Mouse (Mus musculus): ENCODE measurements around the gene Clic5. TPM values are rescaled to one million over a fixed set of nuclear protein-coding genes. Genes with fewer than 3 reads are reported as not detected.

Gene Clic5
- polyA plus RNA-seq, 1 experiment from 2014 or later = 1.1 TPM

DNA sequence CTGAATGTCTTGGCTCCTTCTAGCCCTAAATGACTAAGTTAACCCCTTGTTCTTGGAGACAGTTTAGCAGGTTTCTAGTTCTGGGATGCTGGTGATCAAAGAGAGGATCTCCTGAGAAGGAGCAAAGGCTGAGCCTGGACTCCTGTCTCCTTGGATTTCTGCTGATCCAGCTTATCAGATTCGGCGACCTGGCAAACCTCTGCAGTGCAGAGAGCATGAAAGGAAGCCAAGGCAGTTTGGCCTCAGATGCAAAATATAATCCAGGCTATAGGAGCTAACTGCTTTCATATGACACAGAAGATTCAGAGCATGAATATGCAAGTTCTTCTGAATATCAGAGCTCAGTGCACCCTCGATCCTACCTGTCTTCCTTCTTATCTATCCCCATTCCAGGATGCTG is 83.0 kb downstream of the Clic5 start:
- no peak for DNase-seq (ENCODE audit: low spot score, missing footprints)
- Histone ChIP-seq H3K36me3 (ENCODE audit: control insufficient read depth, insufficient read depth, low read length) (no peaks in the 10 kb centered on the region), H3K9me3 (ENCODE audit: control insufficient read depth, low read length) (no peaks in the 10 kb centered on the region), H3K4me2 (no peak overlapping the region), H3K27ac (ENCODE audit: low read depth, low read length) (no peak overlapping the region), H3K9ac (ENCODE audit: low read length) (no peak overlapping the region), H3K4me1 (ENCODE audit: control insufficient read depth, insufficient read depth, low read length) (no peaks in the 10 kb centered on the region), H3K4me3 (ENCODE audit: low read depth, low read length) (no peak overlapping the region), H3K27me3 (ENCODE audit: control insufficient read depth, insufficient read depth, low read length) (no peaks in the 10 kb centered on the region)
- WGBS = 87% methylated on average over 3 of the region's 3 CpGs
- no peak for ATAC-seq (ENCODE audit: low FRiP score)

DNA sequence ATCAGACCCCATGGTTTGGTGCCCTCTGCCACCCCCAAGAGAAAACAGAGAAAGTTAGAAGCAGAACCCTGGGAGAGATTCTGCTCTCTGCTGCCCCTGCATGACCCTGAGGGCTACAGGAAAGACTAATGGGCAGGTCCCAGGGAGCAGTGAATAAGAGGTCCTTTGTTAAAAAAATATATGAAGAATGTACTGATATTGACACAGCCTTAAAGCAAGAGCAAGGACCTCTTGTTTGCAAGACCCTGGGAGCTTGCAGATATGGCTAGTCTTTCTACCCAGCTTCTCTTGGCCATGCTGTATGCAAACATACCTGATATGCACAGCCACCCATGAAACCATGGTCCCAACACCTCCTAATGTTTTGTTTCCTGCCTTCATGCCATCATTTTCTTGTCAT is 86.4 kb downstream of the Clic5 start:
- Histone ChIP-seq H3K4me1 (ENCODE audit: control insufficient read depth, insufficient read depth, low read length) (no peaks in the 10 kb centered on the region), H3K4me2 (no peak overlapping the region), H3K4me3 (ENCODE audit: low read depth, low read length) (no peak overlapping the region), H3K36me3 (ENCODE audit: control insufficient read depth, insufficient read depth, low read length) (no peaks in the 10 kb centered on the region), H3K27me3 (ENCODE audit: control insufficient read depth, insufficient read depth, low read length) (no peaks in the 10 kb centered on the region), H3K9ac (ENCODE audit: low read length) (no peak overlapping the region), H3K27ac (ENCODE audit: low read depth, low read length) (no peak overlapping the region), H3K9me3 (ENCODE audit: control insufficient read depth, low read length) (no peaks in the 10 kb centered on the region)
- ATAC-seq (ENCODE audit: low FRiP score) = no peak
- DNase-seq (ENCODE audit: low spot score, missing footprints) = no peak

DNA sequence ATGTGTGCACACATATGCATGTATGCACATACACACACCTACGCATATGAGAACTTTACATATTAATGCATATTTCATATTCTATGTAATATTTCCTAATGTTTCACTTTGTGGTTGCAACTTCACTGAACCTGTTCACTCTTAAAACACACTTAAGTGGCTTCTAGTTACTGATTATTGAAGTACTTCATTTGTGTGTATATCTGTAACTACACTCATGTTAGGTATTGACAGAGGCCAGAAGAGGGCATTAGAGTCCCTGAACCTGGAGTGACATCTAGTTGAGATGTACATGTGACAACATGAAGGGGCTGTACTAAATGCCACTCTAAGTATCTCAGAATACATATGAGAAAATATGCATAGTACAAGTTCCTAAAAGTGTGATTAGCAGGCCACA is 99.9 kb downstream of the Clic5 start:
- Histone ChIP-seq H3K4me2 (no peak overlapping the region), H3K27me3 (ENCODE audit: control insufficient read depth, insufficient read depth, low read length) (no peaks in the 10 kb centered on the region), H3K4me3 (ENCODE audit: low read depth, low read length) (no peak overlapping the region), H3K9me3 (ENCODE audit: control insufficient read depth, low read length) (no peaks in the 10 kb centered on the region), H3K36me3 (ENCODE audit: control insufficient read depth, insufficient read depth, low read length) (no peaks in the 10 kb centered on the region), H3K4me1 (ENCODE audit: control insufficient read depth, insufficient read depth, low read length) (no peaks in the 10 kb centered on the region), H3K27ac (ENCODE audit: low read depth, low read length) (no peak overlapping the region), H3K9ac (ENCODE audit: low read length) (no peak overlapping the region)
- 90% methylated on average over 1 of the region's 1 CpGs for whole genome bisulfite sequencing
- DNase-seq (ENCODE audit: low spot score, missing footprints) (no peak), ATAC-seq (ENCODE audit: low FRiP score) (no peak)

DNA sequence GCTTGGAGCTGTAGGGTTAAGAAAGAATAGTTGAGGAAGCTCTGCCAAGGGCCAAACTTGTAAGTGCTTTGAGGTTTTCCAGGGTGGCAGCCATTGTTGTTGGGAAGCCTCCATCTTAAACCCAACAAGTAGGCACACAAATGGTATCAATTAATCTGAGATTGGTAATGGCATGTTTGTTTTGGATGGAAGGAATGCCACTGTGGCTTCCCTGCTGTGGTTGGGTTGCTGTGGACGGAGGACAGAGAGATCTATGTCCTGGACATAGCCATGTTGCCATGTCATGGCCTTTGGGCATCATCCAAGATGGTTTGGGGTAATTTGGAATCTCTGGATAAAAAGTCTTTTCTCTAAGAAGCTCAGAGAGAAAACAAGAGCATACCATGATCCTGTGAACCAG is 108.8 kb downstream of the Clic5 start:
- Histone ChIP-seq H3K4me3 (ENCODE audit: low read depth, low read length) (no peak overlapping the region), H3K9ac (ENCODE audit: low read length) (no peak overlapping the region), H3K4me2 (no peak overlapping the region), H3K4me1 (ENCODE audit: control insufficient read depth, insufficient read depth, low read length) (no peaks in the 10 kb centered on the region), H3K36me3 (ENCODE audit: control insufficient read depth, insufficient read depth, low read length) (no peaks in the 10 kb centered on the region), H3K27ac (ENCODE audit: low read depth, low read length) (no peak overlapping the region), H3K9me3 (ENCODE audit: control insufficient read depth, low read length) (no peaks in the 10 kb centered on the region), H3K27me3 (ENCODE audit: control insufficient read depth, insufficient read depth, low read length) (no peaks in the 10 kb centered on the region)
- 79% methylated on average over 1 of the region's 1 CpGs for WGBS
- no peak for DNase-seq (ENCODE audit: low spot score, missing footprints)
- ATAC-seq (ENCODE audit: low FRiP score) = no peak

DNA sequence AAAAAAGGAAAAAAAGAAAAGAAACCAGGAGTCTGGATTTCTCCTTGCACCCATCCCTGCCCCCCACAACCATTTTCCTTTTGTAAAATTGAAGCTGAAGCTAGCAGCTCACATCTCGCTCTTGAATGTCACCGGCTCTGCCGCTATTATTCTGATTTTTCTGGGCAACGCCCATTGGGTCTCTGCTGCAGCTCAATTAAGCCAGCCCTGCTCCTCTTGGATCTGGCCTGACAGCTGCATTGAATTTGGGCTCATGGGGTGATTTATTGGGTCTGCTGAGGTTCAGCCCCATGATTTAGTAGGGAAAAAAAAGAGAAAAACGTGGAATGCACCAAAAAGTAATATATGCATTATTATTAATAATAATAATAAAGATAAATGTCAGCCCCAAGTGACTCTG is 111.9 kb downstream of the Clic5 start:
- Histone ChIP-seq H3K4me3 (ENCODE audit: low read depth, low read length) (no peak overlapping the region), H3K9ac (ENCODE audit: low read length) (no peak overlapping the region), H3K36me3 (ENCODE audit: control insufficient read depth, insufficient read depth, low read length) (no peaks in the 10 kb centered on the region), H3K9me3 (ENCODE audit: control insufficient read depth, low read length) (no peaks in the 10 kb centered on the region), H3K4me1 (ENCODE audit: control insufficient read depth, insufficient read depth, low read length) (no peaks in the 10 kb centered on the region), H3K27me3 (ENCODE audit: control insufficient read depth, insufficient read depth, low read length) (no peaks in the 10 kb centered on the region), H3K4me2 (no peak overlapping the region), H3K27ac (ENCODE audit: low read depth, low read length) (no peak overlapping the region)
- no peak for DNase-seq (ENCODE audit: low spot score, missing footprints)
- 42% methylated on average over 5 of the region's 5 CpGs for WGBS
- ATAC-seq (ENCODE audit: low FRiP score) = no peak

DNA sequence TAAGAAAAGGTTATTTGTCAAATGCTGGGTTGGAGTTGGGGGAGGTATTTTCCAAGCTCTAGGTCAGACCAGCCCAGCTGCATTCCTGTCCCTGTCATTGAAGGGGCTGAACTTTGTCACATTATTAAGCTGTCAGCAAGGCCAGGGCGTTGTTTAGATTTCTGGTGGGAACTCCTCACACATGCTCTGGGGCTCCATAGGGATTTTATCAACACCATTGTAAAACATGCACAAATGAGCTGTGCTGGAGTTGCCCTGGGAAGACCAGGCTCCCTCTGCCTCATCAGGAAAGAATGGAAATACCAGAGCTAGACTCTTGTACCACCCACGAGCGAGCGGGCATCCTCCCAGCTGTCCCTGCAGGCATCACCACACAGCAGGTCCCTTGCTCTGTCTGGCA is 112.3 kb downstream of the Clic5 start:
- no peak overlapping the region for H3K4me2 ChIP-seq
- no peak overlapping the region for H3K27ac ChIP-seq (ENCODE audit: low read depth, low read length)
- 50% methylated on average over 4 of the region's 4 CpGs for WGBS
- DNase-seq (ENCODE audit: low spot score, missing footprints) (no peak), ATAC-seq (ENCODE audit: low FRiP score) (no peak)
- no peak overlapping the region for H3K4me3 ChIP-seq (ENCODE audit: low read depth, low read length)
- no peak overlapping the region for H3K9ac ChIP-seq (ENCODE audit: low read length)
- no peaks in the 10 kb centered on the region for H3K27me3 ChIP-seq (ENCODE audit: control insufficient read depth, insufficient read depth, low read length)
- H3K9me3 ChIP-seq (ENCODE audit: control insufficient read depth, low read length) = no peaks in the 10 kb centered on the region
- H3K4me1 ChIP-seq (ENCODE audit: control insufficient read depth, insufficient read depth, low read length) = no peaks in the 10 kb centered on the region
- no peaks in the 10 kb centered on the region for H3K36me3 ChIP-seq (ENCODE audit: control insufficient read depth, insufficient read depth, low read length)

DNA sequence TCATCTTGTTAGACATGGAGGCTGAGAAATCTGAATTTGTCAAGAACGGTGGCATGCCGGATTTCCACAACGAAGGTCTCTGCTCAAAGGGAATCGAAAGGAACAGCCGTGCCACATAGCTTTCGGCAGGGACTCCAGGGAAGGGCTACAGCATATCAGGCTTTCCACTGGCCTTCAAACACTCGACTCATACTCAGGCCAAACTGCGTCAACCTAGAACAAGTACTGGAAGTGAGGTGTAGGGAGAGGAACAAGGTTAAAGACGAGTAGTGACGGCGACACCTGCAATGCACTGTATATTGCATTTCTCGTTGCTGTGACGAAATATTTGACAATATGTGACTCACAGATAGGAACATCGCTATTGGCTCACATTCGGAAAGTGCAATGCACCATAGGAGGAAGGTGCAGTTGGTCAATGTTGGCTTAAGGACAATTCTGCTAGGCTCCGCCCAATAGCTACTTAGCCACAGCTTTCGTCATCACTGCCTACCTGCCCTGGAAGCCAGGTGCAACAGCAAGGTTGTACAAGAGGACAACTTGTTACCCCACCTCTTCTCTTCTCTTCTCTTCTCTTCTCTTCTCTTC is 112.9 kb downstream of the Clic5 start:
- no peak for DNase-seq (ENCODE audit: low spot score, missing footprints)
- Histone ChIP-seq H3K9me3 (ENCODE audit: control insufficient read depth, low read length) (no peaks in the 10 kb centered on the region), H3K27ac (ENCODE audit: low read depth, low read length) (no peak overlapping the region), H3K4me1 (ENCODE audit: control insufficient read depth, insufficient read depth, low read length) (no peaks in the 10 kb centered on the region), H3K9ac (ENCODE audit: low read length) (no peak overlapping the region), H3K36me3 (ENCODE audit: control insufficient read depth, insufficient read depth, low read length) (no peaks in the 10 kb centered on the region), H3K4me2 (no peak overlapping the region), H3K27me3 (ENCODE audit: control insufficient read depth, insufficient read depth, low read length) (no peaks in the 10 kb centered on the region), H3K4me3 (ENCODE audit: low read depth, low read length) (no peak overlapping the region)
- 85% methylated on average over 17 of the region's 17 CpGs for WGBS
- no peak for ATAC-seq (ENCODE audit: low FRiP score)

DNA sequence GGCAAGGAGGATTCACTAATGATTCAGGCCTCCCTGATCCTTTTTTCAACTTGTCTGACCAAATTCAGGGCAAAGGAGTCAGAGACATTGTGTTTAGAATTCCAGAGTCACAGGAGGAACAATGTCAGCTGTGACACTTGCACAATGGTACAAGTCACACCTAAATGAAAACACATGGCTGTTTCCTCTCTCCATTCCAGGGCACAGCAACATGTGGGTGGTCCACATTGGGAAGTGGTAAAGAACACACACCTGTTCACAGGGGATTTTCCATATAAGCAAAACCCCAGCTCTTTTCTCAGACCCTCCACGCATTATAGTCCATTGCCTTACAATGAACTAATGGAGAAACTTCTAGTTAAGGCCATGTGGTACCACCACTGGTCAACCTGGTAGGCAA is 115.7 kb downstream of the Clic5 start:
- Histone ChIP-seq H3K4me2 (no peak overlapping the region), H3K36me3 (ENCODE audit: control insufficient read depth, insufficient read depth, low read length) (no peaks in the 10 kb centered on the region), H3K4me1 (ENCODE audit: control insufficient read depth, insufficient read depth, low read length) (no peaks in the 10 kb centered on the region), H3K27ac (ENCODE audit: low read depth, low read length) (no peak overlapping the region), H3K9ac (ENCODE audit: low read length) (no peak overlapping the region), H3K27me3 (ENCODE audit: control insufficient read depth, insufficient read depth, low read length) (no peaks in the 10 kb centered on the region), H3K4me3 (ENCODE audit: low read depth, low read length) (no peak overlapping the region), H3K9me3 (ENCODE audit: control insufficient read depth, low read length) (no peaks in the 10 kb centered on the region)
- WGBS = 94% methylated on average over 1 of the region's 1 CpGs
- DNase-seq (ENCODE audit: low spot score, missing footprints) = no peak
- no peak for ATAC-seq (ENCODE audit: low FRiP score)

DNA sequence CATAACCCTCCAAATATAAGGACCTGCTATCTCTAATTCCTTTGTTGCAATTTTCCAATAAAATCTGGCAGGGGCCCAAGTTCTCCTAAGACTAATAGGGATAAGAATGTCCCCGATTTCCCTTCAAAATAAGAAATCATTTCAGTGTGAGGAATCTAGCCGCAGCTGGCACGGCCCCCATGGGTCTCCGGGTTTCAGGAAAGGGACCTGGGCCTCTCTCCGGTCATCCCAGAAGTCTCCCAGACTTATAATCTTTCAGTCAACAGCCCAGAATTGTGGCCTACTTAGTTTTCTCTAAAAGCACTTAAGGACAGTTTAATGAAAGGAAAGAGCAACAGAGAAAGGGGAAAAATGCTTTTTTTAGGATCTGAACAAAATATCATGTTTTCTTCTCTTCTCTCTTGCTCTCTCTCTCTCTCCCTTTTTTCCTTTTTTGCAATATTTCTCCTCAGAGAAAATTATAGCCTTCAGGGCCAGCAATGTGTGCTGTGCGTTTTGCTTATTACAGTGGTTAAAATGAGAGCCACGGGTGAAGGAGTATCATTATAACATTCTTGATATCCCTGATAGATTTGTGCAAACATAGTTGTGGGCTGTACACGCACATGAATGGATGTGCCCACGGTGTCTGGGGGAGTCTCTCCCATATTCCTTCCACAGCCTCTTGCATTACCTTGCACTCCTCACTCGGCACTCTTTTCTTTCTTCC is 121.7 kb downstream of the Clic5 start:
- Histone ChIP-seq H3K9ac (ENCODE audit: low read length) (no peak overlapping the region), H3K9me3 (ENCODE audit: control insufficient read depth, low read length) (no peaks in the 10 kb centered on the region), H3K27ac (ENCODE audit: low read depth, low read length) (no peak overlapping the region), H3K36me3 (ENCODE audit: control insufficient read depth, insufficient read depth, low read length) (no peaks in the 10 kb centered on the region), H3K27me3 (ENCODE audit: control insufficient read depth, insufficient read depth, low read length) (no peaks in the 10 kb centered on the region), H3K4me3 (ENCODE audit: low read depth, low read length) (no peak overlapping the region), H3K4me1 (ENCODE audit: control insufficient read depth, insufficient read depth, low read length) (no peaks in the 10 kb centered on the region), H3K4me2 (no peak overlapping the region)
- WGBS = 88% methylated on average over 10 of the region's 10 CpGs
- no peak for DNase-seq (ENCODE audit: low spot score, missing footprints)
- no peak for ATAC-seq (ENCODE audit: low FRiP score)
